Mouse (Mus musculus) liver, postnatal 0 days (tissue): Measurements from ENCODE around the gene Bpgm. TPM values are rescaled to one million over a fixed set of nuclear protein-coding genes. Genes with fewer than 3 reads are reported as not detected.

Source experiments
- ATAC-seq: fragments of 200-750 bp; cut with Nextera tagmentation; 2 replicates; pipeline ENCODE4 v1.8.0; 2017; ENCODE audit warnings: mild to moderate bottlenecking, moderate library complexity
- DNase-seq: peaks from one replicate; pipeline ENCODE4 v3.0.0-alpha.2; 2016
- H3K27ac ChIP-seq: fragments of 300-500 bp; sonication (generic); 2 replicates; pipeline ENCODE4 v1.5.1; 2014; ENCODE audit warnings: antibody characterized with exemption, moderate library complexity, mild to moderate bottlenecking, low read depth
- H3K27me3 ChIP-seq: fragments of 300-500 bp; sonication (generic); 2 replicates; pipeline ENCODE4 v1.6.1; 2014; ENCODE audit warnings: low read length, control low read depth, mixed read lengths; ENCODE audit not compliant: insufficient read depth
- H3K36me3 ChIP-seq: fragments of 300-500 bp; sonication (generic); replicated peaks from 2 replicates; pipeline ENCODE4 v1.6.1; 2014; ENCODE audit warnings: mild to moderate bottlenecking, control low read depth, low read length, moderate library complexity, mixed read lengths; ENCODE audit not compliant: insufficient read depth
- H3K4me1 ChIP-seq: fragments of 300-500 bp; sonication (generic); 2 replicates; pipeline ENCODE4 v1.6.1; 2014; ENCODE audit warnings: antibody characterized with exemption, mild to moderate bottlenecking, control low read depth; ENCODE audit not compliant: insufficient read depth
- H3K4me2 ChIP-seq: fragments of 300-500 bp; sonication (generic); 2 replicates; pipeline ENCODE4 v1.6.1; 2014; ENCODE audit warnings: low read depth, mild to moderate bottlenecking, low read length, moderate library complexity, mixed read lengths
- H3K4me3 ChIP-seq: fragments of 300-500 bp; sonication (generic); 2 replicates; pipeline ENCODE4 v1.5.1; 2014; ENCODE audit warnings: low read depth, low read length
- H3K9ac ChIP-seq: fragments of 300-500 bp; sonication (generic); replicated peaks from 2 replicates; pipeline ENCODE4 v1.6.1; 2014; ENCODE audit warnings: mild to moderate bottlenecking, moderate library complexity
- H3K9me3 ChIP-seq: fragments of 300-500 bp; sonication (generic); 2 replicates; pipeline ENCODE4 v1.6.1; 2016; ENCODE audit warnings: mild to moderate bottlenecking, control low read depth, low read length, mixed read lengths
- CTCF ChIP-seq: sonication (generic); IDR thresholded peaks from 2 replicates; pipeline ENCODE4 v1.5.1; 2016; ENCODE audit warnings: antibody characterized with exemption, low read depth
- EP300 ChIP-seq: IDR thresholded peaks from 2 replicates; pipeline ENCODE4 v1.6.1; 2016; ENCODE audit warnings: antibody characterized with exemption, low read depth, mild to moderate bottlenecking
- WGBS: fragments of 180-500 bp; shearing (Covaris S2); extraction: QIAGEN DNeasy Blood & Tissue Kit; methylation state at CpG from one replicate; pipeline ENCODE4 v1.1.7; 2014; ENCODE audit not compliant: insufficient replicate concordance; 5-methylcytosine and 5-hydroxymethylcytosine counted together
- polyA plus RNA-seq: library from polyadenylated mRNA; unstranded; fragments of >200 nt; fragmentation: Nextera tagmentation; extraction: Ambion mirVana; gene quantifications from 2 replicates; pipeline ENCODE4 v1.2.1, GENCODE M21; 2015

Gene Bpgm
- 85.5 and 88.8 TPM in 2 replicates for polyA plus RNA-seq

DNA sequence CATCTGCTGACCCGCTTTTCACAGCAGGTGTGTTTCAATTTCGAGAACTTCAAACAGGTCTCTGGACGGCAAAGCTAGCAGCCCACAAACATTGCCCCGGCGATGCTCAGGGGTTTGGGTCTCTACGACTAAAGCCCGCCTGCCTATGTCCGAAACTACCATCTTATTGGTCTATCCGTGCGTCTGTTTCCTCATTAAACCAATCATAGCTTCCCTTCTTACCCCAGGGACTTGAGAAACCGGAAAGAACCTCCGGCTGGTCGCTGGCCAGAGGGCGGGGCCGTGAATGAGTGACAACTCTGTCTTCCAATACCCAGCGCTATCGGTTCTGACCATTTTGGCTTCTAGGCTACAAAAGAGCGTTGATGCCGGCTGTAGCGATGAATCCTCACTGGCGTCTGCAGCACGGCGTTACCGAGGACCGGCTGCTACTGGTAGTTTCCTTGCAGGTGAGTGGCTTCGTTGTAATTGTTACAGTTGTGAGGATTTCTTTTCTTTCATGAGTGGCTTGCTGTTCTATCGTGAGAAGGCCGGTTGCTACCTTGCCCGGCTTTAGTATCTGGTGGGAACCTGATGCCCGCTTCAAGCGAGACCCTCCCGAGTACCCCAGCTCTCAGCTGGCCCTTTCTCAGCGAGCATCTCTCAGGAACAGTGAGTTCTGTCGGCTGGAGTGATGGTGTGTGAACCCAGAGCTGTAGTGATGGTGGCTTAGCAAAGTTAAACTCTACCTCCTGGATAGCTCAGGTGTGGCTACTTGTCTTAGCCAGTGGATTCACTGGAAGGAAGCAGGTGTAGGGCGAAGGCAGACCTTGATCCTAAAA is at the start of gene Bpgm:
Gene Bpgm (plus strand): TSS at position 234 of the 821 bp plus-strand sequence.
- WGBS, result under 1% methylated on average over 35 of the region's 35 CpGs
- TF ChIP-seq CTCF, result no peak
- peak; percentile 6; the same call in 1 of the 2 replicates for TF ChIP-seq EP300
- DNase-seq, result peak; percentile 98
- peak; percentile 96 for ATAC-seq
- Histone ChIP-seq H3K4me3 (peak within 1 kb of the TSS; percentile 76), H3K4me1 (peaks cover 49% of the 10 kb centered on the region), H3K27me3 (no peaks in the 10 kb centered on the region), H3K9ac (peak within 1 kb of the TSS; percentile 87), H3K36me3 (no peaks in the 10 kb centered on the region), H3K9me3 (no peaks in the 10 kb centered on the region), H3K27ac (peak within 1 kb of the TSS; percentile 92), H3K4me2 (peak within 1 kb of the TSS; percentile 85)

DNA sequence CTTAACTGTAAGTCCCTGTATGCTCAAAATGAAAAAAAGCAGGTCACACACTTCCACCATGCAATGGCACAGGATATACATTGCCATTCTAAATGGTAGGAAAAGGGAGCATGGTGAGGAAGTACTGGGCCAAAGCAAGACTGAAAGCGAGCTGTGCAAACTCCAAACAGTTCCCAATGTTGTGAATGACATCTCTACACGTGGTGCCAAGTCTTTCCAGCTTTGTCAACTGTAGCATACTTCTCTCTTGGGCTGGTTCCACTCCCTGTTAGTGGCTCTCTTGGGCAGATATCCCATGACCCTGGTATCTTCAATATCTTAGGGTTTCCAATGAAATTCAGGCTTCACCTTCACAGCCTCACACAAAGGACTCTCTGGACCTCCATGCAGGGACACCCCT is 37.0 kb upstream of the Bpgm start:
- Histone ChIP-seq H3K9me3 (no peaks in the 10 kb centered on the region), H3K4me2 (no peak overlapping the region), H3K4me3 (no peak overlapping the region), H3K9ac (no peak overlapping the region), H3K27me3 (no peaks in the 10 kb centered on the region), H3K4me1 (no peaks in the 10 kb centered on the region), H3K27ac (no peak overlapping the region), H3K36me3 (no peaks in the 10 kb centered on the region)
- ATAC-seq, result no peak
- DNase-seq, result no peak
- TF ChIP-seq CTCF, result no peak
- TF ChIP-seq EP300, result no peak
- WGBS, result 71% methylated on average over 2 of the region's 2 CpGs

DNA sequence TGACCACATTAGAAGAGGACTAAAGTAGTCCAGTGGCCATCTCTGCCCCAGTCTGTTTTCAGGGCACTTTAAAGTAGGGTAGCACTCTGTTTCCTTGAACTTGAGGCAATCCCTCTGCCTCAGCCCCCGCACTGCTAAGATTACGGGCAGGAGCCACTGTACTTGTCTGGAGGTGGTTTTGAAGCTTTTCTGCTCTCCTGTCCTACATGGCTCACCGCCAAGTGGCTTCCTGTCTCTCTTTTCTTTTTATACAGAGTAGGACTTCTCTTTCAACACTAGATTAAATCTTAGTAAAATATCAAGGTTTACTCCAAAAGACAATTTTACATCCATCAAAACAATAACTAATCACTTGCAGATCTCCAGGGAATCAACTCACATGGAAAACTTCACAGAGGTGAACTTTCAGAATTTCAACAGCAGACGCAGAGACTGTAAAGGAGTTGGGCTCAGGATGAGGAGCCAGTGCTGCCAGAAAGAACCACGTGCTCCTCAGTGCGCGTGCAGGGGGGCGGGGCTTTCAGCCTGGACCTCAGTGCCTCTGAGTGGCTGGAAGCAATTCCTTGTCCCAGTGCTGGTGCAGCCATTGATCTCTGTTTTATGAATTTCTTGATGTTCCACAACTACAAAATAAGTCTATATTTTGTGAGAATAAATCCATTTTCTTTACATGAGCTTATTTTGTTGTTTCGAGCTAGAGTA is 34.3 kb upstream of the Bpgm start:
- H3K9ac ChIP-seq, result no peak overlapping the region
- 72% methylated on average over 9 of the region's 9 CpGs for WGBS
- no peak overlapping the region for H3K4me3 ChIP-seq
- H3K4me2 ChIP-seq, result no peak overlapping the region
- TF ChIP-seq CTCF (no peak), EP300 (no peak)
- H3K9me3 ChIP-seq, result no peaks in the 10 kb centered on the region
- ATAC-seq (no peak), DNase-seq (no peak)
- no peak overlapping the region for H3K27ac ChIP-seq
- no peaks in the 10 kb centered on the region for H3K4me1 ChIP-seq
- no peaks in the 10 kb centered on the region for H3K27me3 ChIP-seq
- H3K36me3 ChIP-seq, result no peaks in the 10 kb centered on the region

DNA sequence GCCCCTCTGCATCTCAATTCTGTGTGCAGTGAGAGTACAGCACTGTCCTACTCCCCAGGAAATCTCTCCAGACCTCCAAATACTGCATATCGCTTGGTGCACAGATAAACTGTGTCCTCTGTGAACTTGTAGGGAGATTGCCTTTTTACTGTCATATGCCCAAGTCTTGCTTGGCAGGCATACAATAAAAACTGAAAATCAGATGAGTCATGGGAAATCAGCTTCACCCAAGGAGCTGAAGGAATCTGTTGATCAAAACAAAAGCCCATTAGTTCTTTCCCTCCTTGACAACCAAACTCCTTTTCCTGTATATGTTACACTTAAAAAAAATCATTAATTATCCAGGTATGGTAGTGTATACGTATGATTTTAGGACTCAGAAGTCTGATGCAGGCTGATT is 32.2 kb upstream of the Bpgm start:
- H3K9me3 ChIP-seq, result no peaks in the 10 kb centered on the region
- no peaks in the 10 kb centered on the region for H3K36me3 ChIP-seq
- no peak for TF ChIP-seq EP300
- TF ChIP-seq CTCF, result no peak
- no peak overlapping the region for H3K4me3 ChIP-seq
- H3K4me1 ChIP-seq, result no peaks in the 10 kb centered on the region
- H3K9ac ChIP-seq, result no peak overlapping the region
- no peak overlapping the region for H3K4me2 ChIP-seq
- DNase-seq (no peak), ATAC-seq (no peak)
- no peak overlapping the region for H3K27ac ChIP-seq
- no peaks in the 10 kb centered on the region for H3K27me3 ChIP-seq
- 73% methylated on average over 2 of the region's 2 CpGs for WGBS

DNA sequence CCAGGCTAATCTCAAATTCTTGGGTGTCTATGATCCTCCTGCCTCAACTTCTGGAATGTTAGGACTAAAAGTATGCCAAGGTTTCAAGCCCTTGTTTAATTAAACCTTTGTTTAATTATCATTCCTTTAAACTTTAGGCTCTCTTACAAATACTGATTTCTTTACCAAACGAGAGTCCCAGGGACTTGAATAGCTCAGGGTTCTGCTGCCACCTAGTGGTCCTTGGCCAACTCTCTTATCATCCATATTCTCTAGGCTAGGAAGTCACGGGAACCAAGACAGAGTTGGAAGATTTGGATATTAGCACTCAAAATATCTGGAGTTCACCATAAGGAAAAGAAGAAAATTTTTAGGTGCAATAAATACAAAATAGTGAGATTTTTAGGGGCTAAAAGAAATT is 28.0 kb upstream of the Bpgm start:
- Histone ChIP-seq H3K9ac (no peak overlapping the region), H3K4me2 (no peak overlapping the region), H3K36me3 (no peaks in the 10 kb centered on the region), H3K27ac (no peak overlapping the region), H3K9me3 (no peaks in the 10 kb centered on the region), H3K4me1 (no peaks in the 10 kb centered on the region), H3K4me3 (no peak overlapping the region), H3K27me3 (no peaks in the 10 kb centered on the region)
- 6% methylated on average over 2 of the region's 2 CpGs for whole genome bisulfite sequencing
- TF ChIP-seq CTCF, result peak; percentile 91
- no peak for TF ChIP-seq EP300
- ATAC-seq (no peak), DNase-seq (peak; percentile 79)

DNA sequence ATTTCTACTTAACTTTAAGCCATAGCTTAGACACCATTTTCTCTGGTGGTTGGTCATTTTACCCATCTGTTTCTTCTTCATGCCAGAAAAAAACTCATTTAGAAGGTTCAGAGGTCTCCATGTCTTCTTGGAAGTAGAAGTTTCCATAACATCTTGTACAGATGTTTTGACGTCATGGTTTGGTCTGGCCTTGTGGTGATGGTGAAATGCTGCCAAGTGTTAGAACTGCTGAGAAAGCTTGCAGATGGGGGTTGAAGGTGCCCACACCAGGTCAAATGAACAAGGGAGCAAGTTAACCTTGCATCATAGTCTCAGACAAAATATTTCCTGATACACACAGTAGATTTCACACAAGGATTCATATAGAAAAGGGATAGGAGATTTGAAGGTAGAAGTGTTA is 27.3 kb upstream of the Bpgm start:
- no peaks in the 10 kb centered on the region for H3K36me3 ChIP-seq
- H3K4me1 ChIP-seq, result no peaks in the 10 kb centered on the region
- H3K27me3 ChIP-seq, result no peaks in the 10 kb centered on the region
- no peak overlapping the region for H3K4me3 ChIP-seq
- no peaks in the 10 kb centered on the region for H3K9me3 ChIP-seq
- DNase-seq, result no peak
- 69% methylated on average over 1 of the region's 1 CpGs for WGBS
- no peak for ATAC-seq
- no peak overlapping the region for H3K9ac ChIP-seq
- no peak overlapping the region for H3K27ac ChIP-seq
- TF ChIP-seq CTCF, result no peak
- TF ChIP-seq EP300, result no peak
- no peak overlapping the region for H3K4me2 ChIP-seq
